Mouse (Mus musculus) kidney, adult 2 months (tissue): ENCODE measurements at regions not wholly inside any gene's neighbourhood (a gene's known extent, or its start where the extent isn't known, plus 50 kb on each side); places are given as distances from the start of the nearest gene placed in this dataset.

Experiments used
- CTCF ChIP-seq: fragments of 200-500 bp; conservative IDR thresholded peaks from 2 replicates; pipeline ENCODE4 v1.5.1; 2011; ENCODE audit warnings: low read depth, mild to moderate bottlenecking, control low read depth, low read length, moderate library complexity, mixed read lengths; ENCODE audit not compliant: insufficient read depth, insufficient read length
- POLR2A ChIP-seq: fragments of 200-500 bp; IDR thresholded peaks from one replicate; pipeline ENCODE4 v1.6.1; 2011; ENCODE audit warnings: low read depth, low read length, control low read depth

GRCm38 (mm10) chr1:83645606-83646005, 237.6 kb upstream of the Sphkap start:
- TF ChIP-seq POLR2A, result no peak
- no peak for TF ChIP-seq CTCF
